Mouse (Mus musculus): ENCODE measurements at regions not wholly inside any gene's neighbourhood (a gene's known extent, or its start where the extent isn't known, plus 50 kb on each side); places are given as distances from the start of the nearest gene placed in this dataset.

DNA sequence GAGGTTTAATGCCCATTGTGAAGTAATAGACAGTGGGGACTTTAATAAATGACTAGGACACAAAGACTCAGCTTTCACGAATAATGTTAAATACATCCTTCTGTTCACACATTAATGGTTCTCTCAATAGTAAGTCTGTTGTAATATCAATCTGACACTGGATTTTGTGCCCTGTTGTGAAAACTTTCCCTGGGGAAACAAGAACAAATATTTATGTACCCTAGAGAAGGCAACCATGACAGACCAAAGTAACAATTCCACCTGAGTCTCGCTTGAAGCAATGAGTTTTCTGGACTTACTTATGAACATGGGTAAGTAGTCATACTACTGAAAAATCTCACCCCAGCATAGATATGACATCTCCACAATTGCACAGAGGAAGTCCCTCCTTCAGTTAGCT is 105.1 kb upstream of the Lgalsl start:
- no peaks in the 10 kb centered on the region for H3K4me1 ChIP-seq (replicated peaks; ENCODE audit: control insufficient read depth, insufficient read depth, low read length)
- H3K27me3 ChIP-seq (replicated peaks; ENCODE audit: control insufficient read depth, insufficient read depth, low read length), result no peaks in the 10 kb centered on the region
- no peak overlapping the region for H3K4me2 ChIP-seq (ENCODE audit: low read length)
- no peak overlapping the region for H3K9ac ChIP-seq (replicated peaks; ENCODE audit: low read depth, low read length)
- WGBS, result 90% methylated on average over 2 of the region's 2 CpGs
- ATAC-seq, result no peak
- H3K4me3 ChIP-seq (replicated peaks; ENCODE audit: low read length), result no peak overlapping the region
- H3K9me3 ChIP-seq (ENCODE audit: control insufficient read depth, low read length), result 0 out of 2 replicates have a peak, but pooled peaks cover 2% of the 10 kb centered on the region
- no peaks in the 10 kb centered on the region for H3K36me3 ChIP-seq (ENCODE audit: control insufficient read depth, insufficient read depth)
- H3K27ac ChIP-seq (ENCODE audit: low read length), result no peak overlapping the region

- H3K9me3 ChIP-seq (ENCODE audit: control insufficient read depth, low read length), result no peaks in the 10 kb centered on the region
- 88% methylated on average over 1 of the region's 1 CpGs for WGBS
- H3K9ac ChIP-seq (replicated peaks; ENCODE audit: low read depth, low read length), result no peak overlapping the region
- no peak overlapping the region for H3K4me2 ChIP-seq (ENCODE audit: low read length)
- H3K27ac ChIP-seq (ENCODE audit: low read length), result no peak overlapping the region
- no peaks in the 10 kb centered on the region for H3K4me1 ChIP-seq (replicated peaks; ENCODE audit: control insufficient read depth, insufficient read depth, low read length)
- H3K36me3 ChIP-seq (ENCODE audit: control insufficient read depth, insufficient read depth), result no peaks in the 10 kb centered on the region
- ATAC-seq, result no peak
- no peak overlapping the region for H3K4me3 ChIP-seq (replicated peaks; ENCODE audit: low read length)
- H3K27me3 ChIP-seq (replicated peaks; ENCODE audit: control insufficient read depth, insufficient read depth, low read length), result no peaks in the 10 kb centered on the region
These were observed 106.1 kb upstream of the Lgalsl start for GRCm38 (mm10) chr11:20936996-20937395.

DNA sequence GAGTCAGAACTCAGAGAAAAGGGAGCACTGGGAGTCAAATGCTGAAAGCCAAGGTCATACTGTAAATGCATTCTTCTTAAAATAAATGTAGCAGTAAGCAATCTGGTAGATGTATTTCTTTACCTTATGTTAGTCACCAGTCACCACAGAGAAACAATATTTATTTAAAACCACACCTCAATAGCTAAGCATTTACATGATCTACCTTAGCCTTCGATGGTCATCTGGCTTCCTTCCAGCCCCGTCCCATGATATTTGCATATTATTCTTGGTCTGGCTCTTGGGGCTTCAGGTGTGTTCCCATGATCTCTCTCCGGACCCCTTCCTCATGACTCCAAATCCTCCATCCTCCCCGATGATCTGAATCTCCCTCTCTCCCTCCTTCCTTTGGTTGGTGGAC is 107.1 kb upstream of the Lgalsl start:
- Histone ChIP-seq H3K27me3 (replicated peaks; ENCODE audit: control insufficient read depth, insufficient read depth, low read length) (no peaks in the 10 kb centered on the region), H3K9me3 (ENCODE audit: control insufficient read depth, low read length) (no peaks in the 10 kb centered on the region), H3K27ac (ENCODE audit: low read length) (no peak overlapping the region), H3K4me3 (replicated peaks; ENCODE audit: low read length) (no peak overlapping the region), H3K9ac (replicated peaks; ENCODE audit: low read depth, low read length) (no peak overlapping the region), H3K36me3 (ENCODE audit: control insufficient read depth, insufficient read depth) (no peaks in the 10 kb centered on the region), H3K4me1 (replicated peaks; ENCODE audit: control insufficient read depth, insufficient read depth, low read length) (no peaks in the 10 kb centered on the region), H3K4me2 (ENCODE audit: low read length) (no peak overlapping the region)
- 93% methylated on average over 4 of the region's 4 CpGs for WGBS
- ATAC-seq, result no peak

DNA sequence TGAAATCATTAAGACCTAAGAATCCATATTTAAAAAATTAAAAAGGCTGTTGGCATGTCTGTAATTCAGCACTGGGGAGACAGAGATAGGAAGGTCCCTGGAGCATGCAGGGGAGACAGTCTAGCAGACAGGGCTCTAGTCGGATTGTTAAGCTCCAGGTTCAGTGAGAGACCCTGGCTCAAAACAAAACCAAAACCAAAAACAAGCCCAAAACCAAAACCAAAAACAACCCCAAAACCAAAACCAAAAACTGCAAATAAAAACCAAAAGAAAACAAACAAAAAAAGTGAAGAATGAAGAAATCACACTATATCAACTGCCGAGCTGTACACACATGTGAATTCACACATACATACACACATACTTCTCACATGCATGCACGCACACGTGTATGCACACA is 108.8 kb upstream of the Lgalsl start:
- Histone ChIP-seq H3K9me3 (ENCODE audit: control insufficient read depth, low read length) (no peaks in the 10 kb centered on the region), H3K36me3 (ENCODE audit: control insufficient read depth, insufficient read depth) (no peaks in the 10 kb centered on the region), H3K9ac (replicated peaks; ENCODE audit: low read depth, low read length) (no peak overlapping the region), H3K4me3 (replicated peaks; ENCODE audit: low read length) (no peak overlapping the region), H3K4me2 (ENCODE audit: low read length) (no peak overlapping the region), H3K27ac (ENCODE audit: low read length) (no peak overlapping the region), H3K27me3 (replicated peaks; ENCODE audit: control insufficient read depth, insufficient read depth, low read length) (no peaks in the 10 kb centered on the region), H3K4me1 (replicated peaks; ENCODE audit: control insufficient read depth, insufficient read depth, low read length) (no peaks in the 10 kb centered on the region)
- no peak for ATAC-seq
- 87% methylated on average over 4 of the region's 4 CpGs for WGBS

DNA sequence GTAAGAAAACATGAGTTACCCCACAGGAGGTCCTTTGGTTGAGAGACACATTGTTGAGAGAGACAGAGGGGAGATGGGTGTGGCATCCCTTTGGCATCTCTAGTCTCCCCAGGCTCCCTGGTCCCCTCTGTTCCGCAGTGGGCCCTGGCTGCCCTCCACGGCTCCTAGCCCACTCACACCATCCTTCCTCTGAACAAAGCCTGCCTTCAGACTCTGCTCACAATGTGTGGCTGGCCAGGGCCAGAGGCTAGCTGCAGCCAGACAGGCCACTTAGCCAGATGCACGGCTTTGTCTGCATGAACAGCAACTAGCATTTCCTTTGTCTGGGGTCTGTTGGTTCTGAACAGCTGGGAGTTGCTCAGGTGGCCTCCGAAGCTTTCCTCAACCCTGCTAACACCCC is 110.7 kb upstream of the Lgalsl start:
- 29% methylated on average over 4 of the region's 4 CpGs for WGBS
- no peak for ATAC-seq

DNA sequence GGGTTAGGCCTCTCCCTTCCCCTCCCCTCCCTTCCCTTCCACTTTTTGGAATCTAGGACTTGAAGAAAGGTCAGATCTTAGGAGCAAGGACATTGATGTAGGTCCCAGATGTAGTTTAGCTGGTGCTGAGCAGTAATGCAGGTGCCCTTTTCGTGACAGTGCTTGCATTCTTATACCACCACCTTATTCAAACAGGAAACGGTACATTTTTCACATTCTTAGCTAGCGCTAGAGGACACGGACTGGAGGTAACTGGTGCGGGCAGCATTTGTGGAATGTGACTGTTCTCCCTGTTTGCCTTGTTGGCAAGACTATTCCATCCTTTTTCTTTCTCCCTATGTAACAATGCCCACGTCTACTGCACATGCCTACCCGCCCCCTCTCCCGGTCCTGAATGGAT is 124.7 kb upstream of the Lgalsl start:
- no peak overlapping the region for H3K9ac ChIP-seq (replicated peaks; ENCODE audit: low read depth, low read length)
- ATAC-seq, result no peak
- no peak overlapping the region for H3K4me3 ChIP-seq (replicated peaks; ENCODE audit: low read length)
- no peaks in the 10 kb centered on the region for H3K4me1 ChIP-seq (replicated peaks; ENCODE audit: control insufficient read depth, insufficient read depth, low read length)
- no peak overlapping the region for H3K4me2 ChIP-seq (ENCODE audit: low read length)
- no peaks in the 10 kb centered on the region for H3K9me3 ChIP-seq (ENCODE audit: control insufficient read depth, low read length)
- no peak overlapping the region for H3K27ac ChIP-seq (ENCODE audit: low read length)
- no peaks in the 10 kb centered on the region for H3K27me3 ChIP-seq (replicated peaks; ENCODE audit: control insufficient read depth, insufficient read depth, low read length)
- 80% methylated on average over 8 of the region's 8 CpGs for WGBS
- H3K36me3 ChIP-seq (ENCODE audit: control insufficient read depth, insufficient read depth), result no peaks in the 10 kb centered on the region

More for the DNA sequence above, 110.7 kb upstream of the Lgalsl start:
- Histone ChIP-seq H3K9ac (replicated peaks; ENCODE audit: low read depth, low read length) (no peak overlapping the region), H3K27me3 (replicated peaks; ENCODE audit: control insufficient read depth, insufficient read depth, low read length) (no peaks in the 10 kb centered on the region), H3K4me2 (ENCODE audit: low read length) (no peak overlapping the region), H3K9me3 (ENCODE audit: control insufficient read depth, low read length) (no peaks in the 10 kb centered on the region), H3K4me1 (replicated peaks; ENCODE audit: control insufficient read depth, insufficient read depth, low read length) (no peaks in the 10 kb centered on the region), H3K36me3 (ENCODE audit: control insufficient read depth, insufficient read depth) (no peaks in the 10 kb centered on the region), H3K4me3 (replicated peaks; ENCODE audit: low read length) (no peak overlapping the region), H3K27ac (ENCODE audit: low read length) (no peak overlapping the region)

- Histone ChIP-seq H3K27me3 (replicated peaks; ENCODE audit: control insufficient read depth, insufficient read depth, low read length) (no peaks in the 10 kb centered on the region), H3K4me1 (replicated peaks; ENCODE audit: control insufficient read depth, insufficient read depth, low read length) (no peaks in the 10 kb centered on the region), H3K36me3 (ENCODE audit: control insufficient read depth, insufficient read depth) (no peaks in the 10 kb centered on the region), H3K4me2 (ENCODE audit: low read length) (no peak overlapping the region), H3K9me3 (ENCODE audit: control insufficient read depth, low read length) (no peaks in the 10 kb centered on the region), H3K9ac (replicated peaks; ENCODE audit: low read depth, low read length) (no peak overlapping the region), H3K27ac (ENCODE audit: low read length) (no peak overlapping the region), H3K4me3 (replicated peaks; ENCODE audit: low read length) (no peak overlapping the region)
- ATAC-seq, result no peak
- 69% methylated on average over 2 of the region's 2 CpGs for WGBS
These were observed 126.9 kb upstream of the Lgalsl start for GRCm38 (mm10) chr11:20957766-20958165.

GRCm38 (mm10) chr11:20958233-20958632 is 127.4 kb upstream of the Lgalsl start:
- ATAC-seq, result no peak
- H3K4me3 ChIP-seq (replicated peaks; ENCODE audit: low read length), result no peak overlapping the region

GRCm38 (mm10) chr11:20960066-20960465 is 129.2 kb upstream of the Lgalsl start:
- Histone ChIP-seq H3K36me3 (ENCODE audit: control insufficient read depth, insufficient read depth) (no peaks in the 10 kb centered on the region), H3K27ac (ENCODE audit: low read length) (no peak overlapping the region), H3K4me1 (replicated peaks; ENCODE audit: control insufficient read depth, insufficient read depth, low read length) (no peaks in the 10 kb centered on the region), H3K4me3 (replicated peaks; ENCODE audit: low read length) (no peak overlapping the region), H3K9ac (replicated peaks; ENCODE audit: low read depth, low read length) (no peak overlapping the region), H3K4me2 (ENCODE audit: low read length) (no peak overlapping the region), H3K9me3 (ENCODE audit: control insufficient read depth, low read length) (no peaks in the 10 kb centered on the region), H3K27me3 (replicated peaks; ENCODE audit: control insufficient read depth, insufficient read depth, low read length) (no peaks in the 10 kb centered on the region)
- no peak for ATAC-seq
- 59% methylated on average over 2 of the region's 2 CpGs for WGBS

More at GRCm38 (mm10) chr11:20958233-20958632, 127.4 kb upstream of the Lgalsl start:
- no peaks in the 10 kb centered on the region for H3K27me3 ChIP-seq (replicated peaks; ENCODE audit: control insufficient read depth, insufficient read depth, low read length)
- H3K9ac ChIP-seq (replicated peaks; ENCODE audit: low read depth, low read length), result no peak overlapping the region
- H3K4me2 ChIP-seq (ENCODE audit: low read length), result no peak overlapping the region
- no peaks in the 10 kb centered on the region for H3K9me3 ChIP-seq (ENCODE audit: control insufficient read depth, low read length)
- no peaks in the 10 kb centered on the region for H3K36me3 ChIP-seq (ENCODE audit: control insufficient read depth, insufficient read depth)
- 18% methylated on average over 5 of the region's 5 CpGs for WGBS
- no peaks in the 10 kb centered on the region for H3K4me1 ChIP-seq (replicated peaks; ENCODE audit: control insufficient read depth, insufficient read depth, low read length)
- no peak overlapping the region for H3K27ac ChIP-seq (ENCODE audit: low read length)

DNA sequence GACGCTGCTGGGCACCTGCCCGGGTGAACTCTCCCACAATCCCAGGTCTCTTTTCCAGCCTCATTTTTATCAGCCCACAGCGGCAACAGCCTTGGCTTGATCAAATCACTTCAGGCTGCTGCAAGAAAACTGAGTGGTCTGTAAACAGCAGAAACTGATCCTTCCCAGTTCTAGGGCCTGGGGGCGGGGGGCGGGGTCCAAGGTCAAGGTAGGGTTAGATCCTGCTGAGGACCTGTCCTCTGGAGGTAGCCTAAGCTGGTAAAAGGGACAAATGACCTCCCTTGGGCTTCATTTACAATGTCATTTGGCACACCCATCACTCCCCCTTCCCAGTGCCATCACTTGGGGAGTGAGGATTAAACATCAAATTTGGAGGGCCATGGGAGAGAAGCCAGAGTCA is 129.9 kb upstream of the Lgalsl start:
- 80% methylated on average over 5 of the region's 5 CpGs for WGBS
- no peak overlapping the region for H3K4me3 ChIP-seq (replicated peaks; ENCODE audit: low read length)
- H3K36me3 ChIP-seq (ENCODE audit: control insufficient read depth, insufficient read depth), result no peaks in the 10 kb centered on the region
- no peak overlapping the region for H3K9ac ChIP-seq (replicated peaks; ENCODE audit: low read depth, low read length)
- no peaks in the 10 kb centered on the region for H3K9me3 ChIP-seq (ENCODE audit: control insufficient read depth, low read length)
- no peak overlapping the region for H3K4me2 ChIP-seq (ENCODE audit: low read length)
- H3K4me1 ChIP-seq (replicated peaks; ENCODE audit: control insufficient read depth, insufficient read depth, low read length), result no peaks in the 10 kb centered on the region
- ATAC-seq, result no peak
- H3K27me3 ChIP-seq (replicated peaks; ENCODE audit: control insufficient read depth, insufficient read depth, low read length), result no peaks in the 10 kb centered on the region
- no peak overlapping the region for H3K27ac ChIP-seq (ENCODE audit: low read length)

Data from forebrain, embryonic 16.5 days (tissue).